Mouse (Mus musculus) heart, postnatal 0 days (tissue): ENCODE results near the gene Map4k2. TPM values are rescaled to one million over a fixed set of nuclear protein-coding genes. Genes with fewer than 3 reads are reported as not detected.

Experiments
- ATAC-seq: fragments of 200-750 bp; cut with Nextera tagmentation; 2 replicates; pipeline ENCODE4 v1.8.0; 2017; ENCODE audit warnings: low read depth, moderate number of reproducible peaks, moderate library complexity; ENCODE audit not compliant: insufficient read depth
- DNase-seq: peaks from one replicate; pipeline ENCODE4 v3.0.0-alpha.2; 2016; ENCODE audit warnings: low spot score
- H3K27ac ChIP-seq: fragments of 300-500 bp; sonication (generic); 2 replicates; pipeline ENCODE4 v1.5.1; 2014; ENCODE audit warnings: low read depth, mild to moderate bottlenecking
- H3K27me3 ChIP-seq: fragments of 300-500 bp; sonication (generic); 2 replicates; pipeline ENCODE4 v1.6.1; 2014; ENCODE audit warnings: low read length, mixed read lengths; ENCODE audit not compliant: control insufficient read depth, insufficient read depth
- H3K36me3 ChIP-seq: fragments of 300-500 bp; sonication (generic); replicated peaks from 2 replicates; pipeline ENCODE4 v1.6.1; 2014; ENCODE audit warnings: low read length, mixed read lengths; ENCODE audit not compliant: control insufficient read depth, insufficient read depth
- H3K4me1 ChIP-seq: fragments of 300-500 bp; sonication (generic); 2 replicates; pipeline ENCODE4 v1.6.1; 2014; ENCODE audit warnings: antibody characterized with exemption; ENCODE audit not compliant: control insufficient read depth, insufficient read depth
- H3K4me2 ChIP-seq: fragments of 300-500 bp; sonication (generic); 2 replicates; pipeline ENCODE4 v1.6.1; 2014; ENCODE audit warnings: low read depth, mild to moderate bottlenecking, low read length, moderate library complexity
- H3K4me3 ChIP-seq: fragments of 300-500 bp; sonication (generic); 2 replicates; pipeline ENCODE4 v1.5.1; 2014; ENCODE audit warnings: low read depth, low read length
- H3K9ac ChIP-seq: fragments of 300-500 bp; sonication (generic); replicated peaks from 2 replicates; pipeline ENCODE4 v1.6.1; 2014; ENCODE audit warnings: low read depth, low read length, mixed read lengths
- H3K9me3 ChIP-seq: fragments of 300-500 bp; sonication (generic); replicated peaks from 2 replicates; pipeline ENCODE4 v1.6.1; 2016; ENCODE audit warnings: low read length; ENCODE audit not compliant: control insufficient read depth
- CTCF ChIP-seq: IDR thresholded peaks from 2 replicates; pipeline ENCODE4 v1.5.1; 2016; ENCODE audit warnings: antibody characterized with exemption, control low read depth, low read depth
- EP300 ChIP-seq: IDR thresholded peaks from 2 replicates; pipeline ENCODE4 v1.6.1; 2016; ENCODE audit warnings: antibody characterized with exemption, low read depth
- WGBS: fragments of 180-500 bp; shearing (Covaris S2); extraction: QIAGEN DNeasy Blood & Tissue Kit; methylation state at CpG from one replicate; pipeline ENCODE4 v1.1.7; 2014; 5-methylcytosine and 5-hydroxymethylcytosine counted together
- polyA plus RNA-seq: library from polyadenylated mRNA; unstranded; fragments of >200 nt; fragmentation: Nextera tagmentation; extraction: Ambion mirVana; gene quantifications from 2 replicates; pipeline ENCODE4 v1.2.1, GENCODE M21; 2015
- total RNA-seq: library from RNA; depleted of rRNA; stranded (reverse); fragments of >200 nt; gene quantifications from 2 replicates; pipeline ENCODE4 v1.2.3, GENCODE M21; 2014; ENCODE audit warnings: low replicate concordance

The Map4k2 gene
- total and polyA plus RNA-seq, 2 experiments from 2014 or later, result 10.1 to 48.4 TPM

GRCm38 (mm10) chr19:6342276-6342933, 1.5 kb downstream of the Map4k2 start:
- no peak for TF ChIP-seq EP300
- TF ChIP-seq CTCF, result no peak
- DNase-seq, result no peak
- Histone ChIP-seq H3K27me3 (no peaks in the 10 kb centered on the region), H3K36me3 (peaks cover 59% of the 10 kb centered on the region), H3K4me3 (peak overlapping the region; percentile 75), H3K9me3 (no peaks in the 10 kb centered on the region), H3K9ac (no peak overlapping the region; the same call in 1 of the 2 replicates), H3K27ac (no peak overlapping the region), H3K4me2 (peak overlapping the region; percentile 89), H3K4me1 (0 out of 2 replicates have a peak, but pooled peaks cover 4% of the 10 kb centered on the region)
- no peak for ATAC-seq
- 63% methylated on average over 5 of the region's 5 CpGs for WGBS

DNA sequence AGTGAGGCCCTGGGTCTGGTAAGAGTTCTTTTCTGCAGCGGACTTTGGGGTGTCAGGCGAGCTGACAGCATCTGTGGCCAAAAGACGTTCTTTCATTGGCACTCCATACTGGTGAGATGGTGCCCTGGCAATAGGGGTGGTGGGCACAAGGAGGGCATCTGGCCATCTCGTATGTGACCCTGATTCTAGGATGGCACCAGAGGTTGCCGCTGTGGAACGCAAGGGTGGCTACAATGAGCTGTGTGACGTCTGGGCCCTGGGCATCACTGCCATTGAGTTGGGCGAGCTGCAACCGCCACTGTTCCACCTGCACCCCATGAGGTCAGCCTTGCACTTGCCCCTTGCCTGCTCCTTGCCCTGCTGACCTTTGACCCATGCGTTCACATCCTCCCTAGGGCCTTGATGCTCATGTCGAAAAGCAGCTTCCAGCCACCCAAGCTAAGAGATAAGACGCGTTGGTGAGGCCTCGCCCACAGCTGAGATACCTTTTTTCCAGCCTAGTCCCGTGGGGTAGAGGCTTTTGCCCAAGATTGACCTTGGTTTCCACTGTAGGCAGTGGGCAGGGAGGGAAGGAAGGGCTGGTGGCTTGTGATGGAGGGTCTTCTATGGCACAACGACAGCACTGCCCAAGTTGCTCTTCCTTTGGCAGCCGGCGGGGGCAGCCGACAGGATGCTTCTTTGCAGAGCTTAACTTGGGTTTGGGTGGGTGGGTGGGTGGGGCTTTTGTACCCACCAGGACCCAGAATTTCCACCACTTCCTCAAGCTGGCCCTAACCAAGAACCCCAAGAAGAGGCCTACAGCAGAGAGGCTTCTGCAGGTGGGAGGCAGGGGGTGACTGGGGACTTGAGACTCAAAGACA, 2.4 kb downstream of the Map4k2 start:
- 0 out of 2 replicates have a peak, but pooled peaks cover 4% of the 10 kb centered on the region for H3K4me1 ChIP-seq
- TF ChIP-seq CTCF, result no peak
- TF ChIP-seq EP300, result no peak
- peaks cover 50% of the 10 kb centered on the region for H3K36me3 ChIP-seq
- ATAC-seq, result no peak
- 74% methylated on average over 19 of the region's 19 CpGs for WGBS
- H3K4me2 ChIP-seq, result 0 out of 2 replicates have a peak overlapping the region, but pooled peaks have one; percentile 89
- no peaks in the 10 kb centered on the region for H3K9me3 ChIP-seq
- H3K27ac ChIP-seq, result no peak overlapping the region
- H3K9ac ChIP-seq, result no peak overlapping the region
- DNase-seq, result no peak
- H3K4me3 ChIP-seq, result no peak overlapping the region
- no peaks in the 10 kb centered on the region for H3K27me3 ChIP-seq

- Histone ChIP-seq H3K27me3 (no peaks in the 10 kb centered on the region), H3K27ac (no peak overlapping the region), H3K4me1 (0 out of 2 replicates have a peak, but pooled peaks cover 4% of the 10 kb centered on the region), H3K9me3 (no peaks in the 10 kb centered on the region), H3K9ac (no peak overlapping the region), H3K36me3 (peaks cover 43% of the 10 kb centered on the region), H3K4me3 (no peak overlapping the region), H3K4me2 (no peak overlapping the region)
- ATAC-seq (no peak), DNase-seq (no peak)
- WGBS, result 82% methylated on average over 5 of the region's 5 CpGs
- no peak for TF ChIP-seq CTCF
- TF ChIP-seq EP300, result no peak
These were observed 3.1 kb downstream of the Map4k2 start for GRCm38 (mm10) chr19:6343996-6344395.

GRCm38 (mm10) chr19:6346023-6346422, 5.1 kb downstream of the Map4k2 start:
- TF ChIP-seq EP300 (no peak), CTCF (no peak)
- H3K36me3 ChIP-seq, result peaks cover 34% of the 10 kb centered on the region
- no peak overlapping the region for H3K4me3 ChIP-seq
- no peak for ATAC-seq
- no peak overlapping the region for H3K27ac ChIP-seq
- no peaks in the 10 kb centered on the region for H3K4me1 ChIP-seq
- 89% methylated on average over 5 of the region's 5 CpGs for WGBS
- no peaks in the 10 kb centered on the region for H3K27me3 ChIP-seq
- H3K4me2 ChIP-seq, result no peak overlapping the region
- DNase-seq, result no peak
- no peaks in the 10 kb centered on the region for H3K9me3 ChIP-seq
- no peak overlapping the region for H3K9ac ChIP-seq

- no peak overlapping the region for H3K27ac ChIP-seq
- no peaks in the 10 kb centered on the region for H3K9me3 ChIP-seq
- no peaks in the 10 kb centered on the region for H3K4me1 ChIP-seq
- WGBS, result 78% methylated on average over 10 of the region's 10 CpGs
- no peak overlapping the region for H3K4me3 ChIP-seq
- no peak for TF ChIP-seq EP300
- TF ChIP-seq CTCF, result no peak
- H3K4me2 ChIP-seq, result no peak overlapping the region
- ATAC-seq, result no peak
- no peak overlapping the region for H3K9ac ChIP-seq
- DNase-seq, result no peak
- H3K36me3 ChIP-seq, result peaks cover 34% of the 10 kb centered on the region
- H3K27me3 ChIP-seq, result no peaks in the 10 kb centered on the region
These were observed 5.7 kb downstream of the Map4k2 start for GRCm38 (mm10) chr19:6346661-6347060.
